Mouse (Mus musculus): Measurements from ENCODE around the gene Zfp948. TPM values are rescaled to one million over a fixed set of nuclear protein-coding genes. Genes with fewer than 3 reads are reported as not detected.

Gene Zfp948
- total RNA-seq (2015; ENCODE audit: low replicate concordance) = 2.5 and 3.3 TPM in 2 replicates
- 0.28 and 0.77 TPM in 2 replicates for total RNA-seq (2017; ENCODE audit: low replicate concordance)

DNA sequence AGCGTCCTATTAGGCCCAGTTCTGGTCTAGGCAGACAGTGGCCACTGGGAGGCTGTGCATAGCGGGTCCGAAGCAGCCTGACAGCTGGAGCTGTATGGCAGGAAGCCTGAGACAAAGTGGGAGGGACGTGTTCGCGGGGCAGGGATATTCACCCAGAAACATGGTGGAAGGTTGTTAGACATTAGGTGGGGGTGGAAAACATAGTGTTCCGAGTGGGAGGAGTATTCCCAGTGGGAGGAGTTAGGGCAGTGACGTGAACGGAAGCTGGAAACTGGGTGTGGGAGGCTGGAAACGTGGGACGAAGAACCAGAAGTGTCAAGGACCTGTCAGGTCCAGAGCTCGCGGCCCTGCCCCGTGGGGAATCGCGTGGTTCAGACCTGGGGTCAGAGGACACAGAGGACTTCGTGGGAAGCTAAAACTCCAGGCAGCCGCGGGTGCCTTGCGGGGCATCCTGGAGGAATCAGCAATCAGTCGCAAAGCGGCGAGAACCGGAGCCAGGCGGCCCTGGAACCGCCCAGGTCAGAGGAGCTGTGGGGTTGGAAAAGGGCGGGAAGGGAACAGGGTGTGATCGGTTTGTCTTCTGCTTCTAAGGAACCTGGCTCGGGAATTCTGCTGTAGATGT is at the start of gene Zfp948:
TSS of gene Zfp948 (plus strand) at position 281 of the 622 bp plus-strand sequence.
- ATAC-seq (replicated peaks; ENCODE audit: low FRiP score, poor library complexity, severe bottlenecking) = peak; percentile 85

DNA sequence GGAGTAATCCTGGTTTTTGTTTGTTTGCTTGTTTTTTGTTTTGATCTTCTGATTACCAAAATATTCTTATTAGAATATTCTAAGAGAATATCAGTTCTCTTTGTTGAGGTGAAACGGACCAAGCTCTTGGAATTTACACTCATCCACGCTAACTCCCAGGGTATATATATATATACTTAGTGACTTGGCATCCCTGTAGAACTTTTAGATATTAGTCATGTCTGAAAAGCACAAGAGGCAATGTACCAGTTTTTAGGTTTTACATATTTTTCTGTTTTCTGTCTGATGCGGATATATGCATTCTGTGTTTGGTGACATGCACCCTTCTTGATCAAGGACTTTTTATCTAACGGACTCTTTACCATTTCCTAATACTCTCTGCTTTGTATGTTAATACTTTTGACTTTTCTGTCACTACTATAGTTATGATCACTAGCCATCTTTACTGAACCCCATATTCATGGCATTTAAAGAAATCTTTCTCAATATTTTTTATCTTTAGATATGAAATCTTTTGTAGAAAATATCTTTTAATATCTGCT is 49.6 kb upstream of the Zfp948 start:
- no peak for ATAC-seq (replicated peaks; ENCODE audit: low FRiP score, poor library complexity, severe bottlenecking)

- no peak for ATAC-seq (replicated peaks; ENCODE audit: low FRiP score, poor library complexity, severe bottlenecking)
Observed at GRCm38 (mm10) chr17:21526270-21526669, 40.5 kb upstream of the Zfp948 start.

GRCm38 (mm10) chr17:21530645-21531330 is 36.0 kb upstream of the Zfp948 start:
- ATAC-seq (replicated peaks; ENCODE audit: low FRiP score, poor library complexity, severe bottlenecking) = no peak

GRCm38 (mm10) chr17:21531621-21532020 is 35.2 kb upstream of the Zfp948 start:
- no peak for ATAC-seq (replicated peaks; ENCODE audit: low FRiP score, poor library complexity, severe bottlenecking)

GRCm38 (mm10) chr17:21532101-21532951 is 34.5 kb upstream of the Zfp948 start:
- ATAC-seq (replicated peaks; ENCODE audit: low FRiP score, poor library complexity, severe bottlenecking) = no peak

DNA sequence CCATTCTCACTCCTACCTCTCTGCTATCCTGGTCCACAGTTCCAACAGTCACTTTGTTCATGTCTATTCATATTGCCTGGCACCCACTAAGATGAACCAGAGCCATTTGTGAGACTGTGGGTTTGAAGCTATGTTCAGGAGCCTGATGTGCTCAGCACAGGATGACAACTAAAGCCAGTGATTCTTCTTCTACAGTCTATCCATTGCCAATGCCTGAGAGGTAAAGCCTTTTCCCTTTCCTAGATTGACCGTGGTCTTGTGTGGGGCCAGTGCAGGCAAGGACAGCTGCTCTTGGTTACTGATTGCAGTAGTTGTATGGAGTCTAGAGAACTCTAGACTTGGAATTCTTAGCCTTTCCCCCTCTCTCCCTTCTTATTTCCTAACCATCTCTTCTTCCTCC is 32.8 kb upstream of the Zfp948 start:
- ATAC-seq (replicated peaks; ENCODE audit: low FRiP score, poor library complexity, severe bottlenecking) = 0 out of 2 replicates have a peak, but pooled peaks have one; percentile 18

DNA sequence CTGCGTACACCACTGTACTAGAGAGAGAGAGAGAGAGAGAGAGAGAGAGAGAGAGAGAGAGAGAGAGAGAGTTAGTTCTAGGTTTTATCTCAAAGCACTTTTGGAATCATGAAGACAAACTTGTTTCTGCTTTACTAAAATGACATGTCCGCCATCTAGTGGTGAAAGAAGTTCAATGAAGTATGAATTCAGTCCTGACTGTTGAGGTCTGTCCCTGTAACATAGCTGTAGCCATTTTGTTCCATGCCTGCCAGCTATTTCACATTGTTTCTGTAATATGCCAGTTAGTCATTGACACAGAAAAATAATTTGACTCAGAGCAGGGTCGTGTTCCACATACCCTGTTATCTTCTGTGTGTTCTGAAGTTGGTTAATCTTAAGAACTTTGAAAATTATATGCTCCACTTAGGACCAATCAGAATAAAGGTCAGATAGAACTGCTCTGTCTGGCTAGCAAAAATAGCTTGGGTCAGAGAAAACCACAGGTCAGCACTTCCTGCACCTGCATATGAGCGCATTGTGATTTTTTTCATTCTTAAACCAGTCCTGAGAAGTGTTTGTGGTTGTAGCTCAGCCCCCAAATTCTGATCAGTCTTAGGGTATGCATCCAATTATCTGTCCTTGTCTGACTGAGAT is 32.2 kb upstream of the Zfp948 start:
- peak; percentile 74 for ATAC-seq (replicated peaks; ENCODE audit: low FRiP score, poor library complexity, severe bottlenecking)

- ATAC-seq (replicated peaks; ENCODE audit: low FRiP score, poor library complexity, severe bottlenecking) = peak; percentile 85
Observed at GRCm38 (mm10) chr17:21535096-21536001, 31.5 kb upstream of the Zfp948 start, which contains the start of gene Zfp52. Gene Zfp52, plus strand, starts transcription at chr17:21535539.

- no peak for ATAC-seq (replicated peaks; ENCODE audit: low FRiP score, poor library complexity, severe bottlenecking)
Observed at GRCm38 (mm10) chr17:21536096-21536495, 30.7 kb upstream of the Zfp948 start.

- ATAC-seq (replicated peaks; ENCODE audit: low FRiP score, poor library complexity, severe bottlenecking) = no peak
Observed at GRCm38 (mm10) chr17:21536676-21537075, 30.1 kb upstream of the Zfp948 start.

- no peak for ATAC-seq (replicated peaks; ENCODE audit: low FRiP score, poor library complexity, severe bottlenecking)
Observed at GRCm38 (mm10) chr17:21557831-21558230, 9.0 kb upstream of the Zfp948 start.

- ATAC-seq (replicated peaks; ENCODE audit: low FRiP score, poor library complexity, severe bottlenecking) = peak; percentile 79
Observed at GRCm38 (mm10) chr17:21566220-21566619, 588 bp upstream of the Zfp948 start.

DNA sequence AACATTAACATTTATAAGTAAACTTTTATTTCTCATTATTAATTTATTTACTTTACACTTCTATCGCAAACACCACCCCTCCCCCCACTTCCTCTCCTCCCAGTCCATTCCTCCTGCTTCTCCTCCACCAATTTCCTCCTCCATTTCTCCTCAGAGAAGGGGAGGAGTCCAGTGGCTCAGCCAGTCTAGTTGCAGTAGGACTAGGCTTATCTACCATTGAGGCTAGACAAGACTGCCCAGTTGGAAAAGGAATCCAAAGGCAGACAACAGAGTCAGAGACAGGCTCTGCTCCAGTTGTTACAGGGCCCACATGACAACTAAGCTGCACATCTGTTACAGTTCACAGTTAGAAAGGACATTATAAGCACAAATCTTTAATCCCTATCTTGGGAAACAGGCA is 888 bp downstream of the Zfp948 start:
- ATAC-seq (replicated peaks; ENCODE audit: low FRiP score, poor library complexity, severe bottlenecking) = no peak

GRCm38 (mm10) chr17:21579080-21579479 is 12.3 kb downstream of the Zfp948 start:
- no peak for ATAC-seq (replicated peaks; ENCODE audit: low FRiP score, poor library complexity, severe bottlenecking)

DNA sequence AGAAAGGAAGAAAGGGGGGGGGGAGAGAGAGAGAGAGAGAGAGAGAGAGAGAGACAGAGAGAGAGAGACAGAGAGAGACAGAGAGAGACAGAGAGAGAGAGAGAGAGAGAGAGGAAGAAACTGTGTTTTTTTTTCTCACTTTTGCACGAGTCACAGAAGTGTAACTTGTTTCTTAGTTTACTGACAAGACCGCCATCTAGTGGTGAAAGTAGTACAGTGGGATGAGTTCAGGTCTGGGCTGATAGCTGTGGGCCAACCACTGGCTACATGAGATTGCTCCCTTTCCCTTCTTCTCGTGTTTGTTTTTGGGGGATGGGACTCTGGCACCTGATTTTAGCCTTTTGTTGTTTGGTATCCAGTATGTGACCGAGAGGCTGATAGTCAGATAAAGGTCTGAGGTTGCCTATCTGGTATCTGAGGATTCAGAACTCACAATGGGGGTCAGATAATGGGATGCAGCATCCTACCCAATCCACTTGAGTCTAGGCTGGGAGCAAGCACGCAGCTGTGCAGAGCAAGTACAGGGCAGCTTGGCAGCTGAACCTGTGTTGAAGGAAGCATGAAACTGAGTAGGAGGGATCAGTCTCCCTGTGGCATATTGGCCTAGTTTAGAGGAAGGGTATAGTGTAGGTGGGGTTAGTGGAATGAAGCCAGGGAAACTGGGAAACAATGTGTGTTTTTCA is 12.8 kb downstream of the Zfp948 start:
- ATAC-seq (replicated peaks; ENCODE audit: low FRiP score, poor library complexity, severe bottlenecking) = peak; percentile 90

DNA sequence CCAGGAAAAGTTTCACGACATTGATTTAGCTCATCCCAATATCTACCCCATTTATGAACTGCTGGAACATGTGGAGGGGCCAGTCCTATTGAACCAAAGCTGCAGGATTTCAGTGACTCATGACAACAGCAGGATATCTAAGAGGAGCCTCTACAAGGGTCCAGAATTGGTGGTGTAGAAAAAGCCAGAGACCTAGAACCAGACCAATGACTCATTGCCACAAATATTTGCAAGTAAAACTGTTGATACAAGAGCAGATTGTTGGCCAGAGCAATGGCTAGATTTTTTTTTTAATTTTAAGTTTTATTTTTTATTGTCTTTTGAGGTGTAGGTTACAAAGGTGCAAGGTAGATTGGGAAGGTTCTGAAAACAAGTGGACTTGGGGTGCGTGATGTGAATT is 18.7 kb downstream of the Zfp948 start:
- ATAC-seq (replicated peaks; ENCODE audit: low FRiP score, poor library complexity, severe bottlenecking) = no peak

DNA sequence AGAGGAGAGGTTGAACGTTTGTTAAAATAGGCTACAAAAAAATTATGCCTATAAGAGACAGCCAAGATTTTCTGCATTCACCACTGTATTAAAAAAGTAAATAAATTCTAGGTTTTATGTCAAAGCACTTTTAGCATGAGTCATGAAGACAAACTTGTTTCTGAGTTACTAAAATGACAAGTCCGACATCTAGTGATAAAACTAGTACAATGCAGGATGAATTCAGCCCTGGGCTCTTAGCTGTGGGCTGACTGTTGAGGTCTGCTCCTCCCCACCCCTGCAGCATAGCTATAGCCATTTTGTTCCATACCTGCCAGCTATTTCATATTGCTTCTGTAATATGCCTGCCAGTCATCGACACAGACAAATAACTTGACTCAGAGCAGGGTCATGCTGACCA is 49.5 kb downstream of the Zfp948 start:
- no peak for ATAC-seq (replicated peaks; ENCODE audit: low FRiP score, poor library complexity, severe bottlenecking)

All from erythroblast, adult 5-6 weeks (primary cell).